Mouse (Mus musculus): ENCODE measurements around the gene Selenon.

Gene Selenon

GRCm38 (mm10) chr4:134551494-134552316 lies at the start of gene Selenon:
TSS of gene Selenon (minus strand) at chr4:134552166.
- DNase-seq: peak; percentile 26 to 32

GRCm38 (mm10) chr4:134601404-134601803 lies 49.4 kb upstream of the Selenon start:
- no peak for DNase-seq

- DNase-seq: no peak
Measured at GRCm38 (mm10) chr4:134600777-134601176, 48.8 kb upstream of the Selenon start.

GRCm38 (mm10) chr4:134600060-134600459 lies 48.1 kb upstream of the Selenon start:
- no peak for DNase-seq

GRCm38 (mm10) chr4:134596816-134597692 lies 45.1 kb upstream of the Selenon start:
- DNase-seq: no peak

- DNase-seq: no peak
Measured at GRCm38 (mm10) chr4:134594731-134595439, 42.9 kb upstream of the Selenon start.

GRCm38 (mm10) chr4:134592442-134592841 lies 40.5 kb upstream of the Selenon start:
- no peak for DNase-seq

- peak; percentile 90 to 93 for DNase-seq
Measured at GRCm38 (mm10) chr4:134591506-134592061, 39.6 kb upstream of the Selenon start.

GRCm38 (mm10) chr4:134590227-134590926 lies 38.4 kb upstream of the Selenon start:
- DNase-seq: no peak

GRCm38 (mm10) chr4:134589786-134590185 lies 37.8 kb upstream of the Selenon start:
- DNase-seq: no peak

- no peak for DNase-seq
Measured at GRCm38 (mm10) chr4:134588951-134589350, 37.0 kb upstream of the Selenon start.

GRCm38 (mm10) chr4:134588287-134588686 lies 36.3 kb upstream of the Selenon start:
- DNase-seq: no peak

- DNase-seq: no peak
Measured at GRCm38 (mm10) chr4:134587636-134588197, 35.8 kb upstream of the Selenon start.

- no peak for DNase-seq
Measured at GRCm38 (mm10) chr4:134586631-134587030, 34.7 kb upstream of the Selenon start.

GRCm38 (mm10) chr4:134586126-134586525 lies 34.2 kb upstream of the Selenon start:
- DNase-seq: no peak

- DNase-seq: no peak
Measured at GRCm38 (mm10) chr4:134583513-134583912, 31.5 kb upstream of the Selenon start.

GRCm38 (mm10) chr4:134581365-134581764 lies 29.4 kb upstream of the Selenon start:
- DNase-seq: no peak

- DNase-seq: no peak
Measured at GRCm38 (mm10) chr4:134580351-134581148, 28.6 kb upstream of the Selenon start.

GRCm38 (mm10) chr4:134579620-134580019 lies 27.7 kb upstream of the Selenon start:
- no peak for DNase-seq

GRCm38 (mm10) chr4:134579212-134579611 lies 27.2 kb upstream of the Selenon start:
- no peak for DNase-seq

- DNase-seq: no peak
Measured at GRCm38 (mm10) chr4:134578407-134578806, 26.4 kb upstream of the Selenon start.
